Mouse (Mus musculus): Measurements from ENCODE around the gene H6pd. TPM values are rescaled to one million over a fixed set of nuclear protein-coding genes. Genes with fewer than 3 reads are reported as not detected.

The H6pd gene
- total and polyA plus RNA-seq, 3 experiments, result 17.7 to 38.5 (median 25.1) TPM

DNA sequence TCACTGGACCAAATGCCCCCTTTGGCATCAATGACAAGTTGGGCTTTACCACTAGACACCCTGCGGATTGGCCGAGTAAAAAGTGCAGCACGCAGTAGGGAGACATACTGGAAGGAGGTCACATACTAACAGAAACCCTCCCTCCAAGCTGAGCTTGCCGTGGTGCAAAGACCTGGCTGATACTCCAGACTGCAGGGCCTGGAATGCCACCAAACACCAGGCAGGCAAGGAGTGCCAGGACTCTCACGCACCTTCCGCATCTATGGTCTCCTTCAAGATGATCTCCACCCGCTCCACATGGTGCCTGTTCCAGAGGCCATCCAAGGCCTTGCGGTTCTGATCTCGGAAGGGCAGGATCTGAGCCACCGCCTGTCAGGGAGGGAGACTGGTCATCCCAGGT lies 14.6 kb downstream of the H6pd start:
- H3K27me3 ChIP-seq (replicated peaks), result no peaks in the 10 kb centered on the region
- no peak overlapping the region for H3K9ac ChIP-seq (ENCODE audit: insufficient read depth, low read depth)
- H3K4me3 ChIP-seq (replicated peaks in 1 of 3; ENCODE audit: low read depth in 2 of 3, low read length in 2 of 3, poor library complexity in 1 of 3), result no peak overlapping the region
- TF ChIP-seq POLR2A (IDR thresholded peaks at IDR 0.05; ENCODE audit: low read depth, low read length), result no peak
- TF ChIP-seq USF1 (IDR thresholded peaks at IDR 0.05; ENCODE audit: low read depth, low read length), result no peak
- no peak for TF ChIP-seq E2F4 (IDR thresholded peaks at IDR 0.05; ENCODE audit: insufficient replicate concordance, low read depth, low read length)
- no peak for TF ChIP-seq MAX (IDR thresholded peaks at IDR 0.05; ENCODE audit: low read length)
- no peak for TF ChIP-seq SIN3A (IDR thresholded peaks at IDR 0.05; ENCODE audit: low read length)
- TF ChIP-seq MYC (IDR thresholded peaks at IDR 0.05; ENCODE audit: low read depth, low read length), result no peak
- TF ChIP-seq TBP (conservative IDR thresholded peaks at IDR 0.05; ENCODE audit: low read depth, low read length), result no peak
- no peak for TF ChIP-seq CTCF (conservative IDR thresholded peaks at IDR 0.05 in 1 of 2, IDR thresholded peaks at IDR 0.05 in 1 of 2; ENCODE audit: low read depth in 2 of 2, low read length in 2 of 2)
- no peak for TF ChIP-seq IRF4 (IDR thresholded peaks at IDR 0.05; ENCODE audit: low read depth, low read length)
- no peak for TF ChIP-seq RAD21 (IDR thresholded peaks at IDR 0.05; ENCODE audit: low read depth, low read length)
- no peak for TF ChIP-seq PAX5 (IDR thresholded peaks at IDR 0.05; ENCODE audit: low read length)
- dilution Hi-C loops (cut with MboI; ENCODE audit: extremely low pct_ligation_motif_present, extremely low pct_unique_long_range_greater_than_20kb, low sequenced_read_pairs) (no loop called here), in situ Hi-C loops (cut with MboI; ENCODE audit: low pct_ligation_motif_present, low pct_unique_long_range_greater_than_20kb, low sequenced_read_pairs) (no loop called here)
- no peaks in the 10 kb centered on the region for H3K9me3 ChIP-seq (replicated peaks; ENCODE audit: low read length)
- H3K4me2 ChIP-seq (ENCODE audit: insufficient read depth, low read depth, poor library complexity, severe bottlenecking), result no peak overlapping the region
- H3K79me2 ChIP-seq (replicated peaks; ENCODE audit: control insufficient read depth, extremely low read depth, insufficient read depth, poor library complexity, severe bottlenecking), result 0 out of 2 replicates have a peak, but pooled peaks cover 2% of the 10 kb centered on the region
- no peak for DNase-seq (ENCODE audit: extremely low read depth)
- H3K27ac ChIP-seq (ENCODE audit: insufficient read depth, low read depth), result no peak overlapping the region
- peaks cover 32 to 82% of the 10 kb centered on the region in 2 experiments for H3K36me3 ChIP-seq (replicated peaks in 1 of 2; ENCODE audit: control insufficient read depth in 1 of 2, insufficient read depth in 1 of 2, low read length in 1 of 2)
- H3K4me1 ChIP-seq (ENCODE audit: control insufficient read depth in 1 of 2, insufficient read depth in 2 of 2), result peaks cover 33 to 96% of the 10 kb centered on the region in 2 experiments

DNA sequence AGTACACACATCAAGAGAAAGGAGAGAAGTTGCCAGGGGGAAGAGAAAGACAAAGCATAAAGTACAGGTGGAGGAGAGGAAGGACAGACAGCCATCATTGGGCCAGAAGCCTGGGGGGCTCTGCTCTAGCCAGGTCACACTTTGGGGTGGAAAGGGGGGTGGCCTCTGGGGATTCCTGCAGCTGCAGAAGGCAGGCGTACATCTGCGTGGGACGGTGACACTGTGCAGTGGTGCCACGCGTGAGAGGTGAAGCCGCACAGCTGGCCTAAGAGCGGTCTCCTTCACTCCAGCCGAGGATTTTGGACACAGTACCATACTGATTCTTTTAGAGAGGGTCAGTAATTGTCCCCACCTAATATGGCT lies 16.2 kb downstream of the H6pd start:
- H3K4me1 ChIP-seq (ENCODE audit: control insufficient read depth in 1 of 2, insufficient read depth in 2 of 2), result peaks cover 34 to 91% of the 10 kb centered on the region in 2 experiments
- peaks cover 32 to 69% of the 10 kb centered on the region in 2 experiments for H3K36me3 ChIP-seq (replicated peaks in 1 of 2; ENCODE audit: control insufficient read depth in 1 of 2, insufficient read depth in 1 of 2, low read length in 1 of 2)
- in situ Hi-C loops (cut with MboI; ENCODE audit: low pct_ligation_motif_present, low pct_unique_long_range_greater_than_20kb, low sequenced_read_pairs), result no loop called here

More for the DNA sequence above, 16.2 kb downstream of the H6pd start:
- dilution Hi-C loops (cut with MboI; ENCODE audit: extremely low pct_ligation_motif_present, extremely low pct_unique_long_range_greater_than_20kb, low sequenced_read_pairs), result no loop called here
- no peak overlapping the region for H3K9ac ChIP-seq (ENCODE audit: insufficient read depth, low read depth)
- H3K79me2 ChIP-seq (replicated peaks; ENCODE audit: control insufficient read depth, extremely low read depth, insufficient read depth, poor library complexity, severe bottlenecking), result 0 out of 2 replicates have a peak, but pooled peaks cover 2% of the 10 kb centered on the region
- no peak overlapping the region for H3K4me3 ChIP-seq (replicated peaks in 1 of 3; ENCODE audit: low read depth in 2 of 3, low read length in 2 of 3, poor library complexity in 1 of 3)
- H3K4me2 ChIP-seq (ENCODE audit: insufficient read depth, low read depth, poor library complexity, severe bottlenecking), result no peak overlapping the region
- H3K27ac ChIP-seq (ENCODE audit: insufficient read depth, low read depth), result no peak overlapping the region
- TF ChIP-seq E2F4 (IDR thresholded peaks at IDR 0.05; ENCODE audit: insufficient replicate concordance, low read depth, low read length) (no peak), TBP (conservative IDR thresholded peaks at IDR 0.05; ENCODE audit: low read depth, low read length) (no peak), BHLHE40 (IDR thresholded peaks at IDR 0.05; ENCODE audit: low read depth, low read length) (no peak), ZMIZ1 (IDR thresholded peaks at IDR 0.05; ENCODE audit: low read depth, low read length) (no peak), MAX (IDR thresholded peaks at IDR 0.05; ENCODE audit: low read length) (no peak)
- DNase-seq (ENCODE audit: extremely low read depth), result no peak
- no peaks in the 10 kb centered on the region for H3K27me3 ChIP-seq (replicated peaks)
- no peaks in the 10 kb centered on the region for H3K9me3 ChIP-seq (replicated peaks; ENCODE audit: low read length)

Measured in CH12.LX (cell line).